ENCODE assay signal across 8 mouse cellular contexts in the genomic region with DNA sequence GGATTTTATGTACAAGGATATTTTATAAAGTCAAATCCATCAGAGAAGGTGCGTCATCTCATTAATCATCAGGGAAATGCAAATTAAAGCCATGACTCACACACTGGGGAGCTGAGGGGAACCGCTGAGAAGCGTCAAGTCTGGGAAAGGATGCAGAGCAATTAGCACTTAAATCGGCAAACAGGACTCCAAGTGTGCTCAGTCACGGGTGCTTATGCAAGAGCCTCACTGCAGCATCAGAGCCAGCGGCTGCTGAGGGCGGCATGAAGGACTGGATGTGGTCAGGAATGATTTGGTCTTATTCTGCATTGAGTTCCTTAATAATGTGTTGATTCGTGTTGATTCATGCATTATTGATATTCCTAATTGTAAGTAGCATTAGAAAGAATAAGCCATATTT.
A peak's percentile ranks its signal among the peaks of the same experiment; 100 is the strongest.
DNase-seq lines count a peak whose midpoint lies in the region; ATAC-seq and TF ChIP-seq lines count a peak whose summit lies in the region.

No protein-coding gene starts in this region.

- H3K4me2 ChIP-seq in forebrain, embryonic 12.5 days = peak overlapping the region; percentile 49
- peak overlapping the region; percentile 21; the same call in 1 of the 2 replicates for H3K4me2 ChIP-seq in intestine, embryonic 14.5 days (ENCODE audit: low read length)

- TF ChIP-seq POLR2A in bone marrow macrophage, adult 2 months (IDR thresholded peaks at IDR 0.05; ENCODE audit: borderline replicate concordance, low read depth, low read length) = no peak

- intact Hi-C loops in gastrocnemius, adult 2 months (cut with DNase I) = loop anchor here (5.0 kb wide), 1 partner anchor 90 kb away; no protein-coding TSS in a partner anchor

- DNase-seq in gastrocnemius, adult 2 months = peak; percentile 31
- DNase-seq in gastrocnemius, postnatal 4 days (ENCODE audit: low spot score in 2 of 2) = no peak
- DNase-seq in intestine, embryonic 14.5 days (ENCODE audit: low spot score) = no peak
- DNase-seq in thymus, postnatal 0 days (ENCODE audit: low spot score) = no peak
- no peak for DNase-seq in gastrocnemius, adult 8-10 months (ENCODE audit: low spot score in 2 of 2)

- H3K4me1 ChIP-seq in bone marrow macrophage, adult 2 months (ENCODE audit: control insufficient read depth, insufficient read depth, low read length) = peaks cover 19% of the 10 kb centered on the region
- peaks cover 33% of the 10 kb centered on the region for H3K4me1 ChIP-seq in forebrain, embryonic 12.5 days
- no peaks in the 10 kb centered on the region; the same call in 1 of the 2 replicates for H3K4me1 ChIP-seq in intestine, embryonic 14.5 days (replicated peaks; ENCODE audit: control insufficient read depth, insufficient read depth, low read length)

- peak overlapping the region; percentile 36; the same call in 1 of the 2 replicates for H3K9ac ChIP-seq in forebrain, embryonic 12.5 days
- H3K9ac ChIP-seq in intestine, embryonic 14.5 days (ENCODE audit: low read length) = no peak overlapping the region

- no peaks in the 10 kb centered on the region for H3K9me3 ChIP-seq in forebrain, embryonic 12.5 days
- H3K9me3 ChIP-seq in intestine, embryonic 14.5 days (ENCODE audit: control insufficient read depth, low read length) = no peaks in the 10 kb centered on the region

- no peak for TF ChIP-seq CTCF in gastrocnemius, adult 2 months (IDR thresholded peaks at IDR 0.05)
- TF ChIP-seq CTCF in bone marrow macrophage, adult 2 months (IDR thresholded peaks at IDR 0.05; ENCODE audit: low read depth, low read length) = no peak

- H3K27ac ChIP-seq in gastrocnemius, adult 2 months = no peak overlapping the region
- H3K27ac ChIP-seq in bone marrow macrophage, adult 2 months (ENCODE audit: insufficient read depth, low read depth, low read length) = peak overlapping the region; percentile 43
- peak overlapping the region; percentile 86 for H3K27ac ChIP-seq in forebrain, embryonic 12.5 days
- H3K27ac ChIP-seq in intestine, embryonic 14.5 days (ENCODE audit: low read depth) = no peak overlapping the region

- ATAC-seq in forebrain, embryonic 12.5 days (ENCODE audit: low FRiP score) = peak; percentile 91
- no peak; the same call in 1 of the 2 replicates for ATAC-seq in intestine, embryonic 14.5 days (replicated peaks; ENCODE audit: low FRiP score, low TSS enrichment, low read depth)
- ATAC-seq in megakaryocyte-erythroid progenitor cell, adult 5-6 weeks (replicated peaks; ENCODE audit: low FRiP score, low TSS enrichment, poor library complexity, severe bottlenecking) = peak; percentile 29; the same call in 1 of the 2 replicates

- H3K4me3 ChIP-seq in gastrocnemius, adult 2 months = no peak overlapping the region
- peak overlapping the region; percentile 37; the same call in 1 of the 2 replicates for H3K4me3 ChIP-seq in bone marrow macrophage, adult 2 months (ENCODE audit: insufficient read depth, low read length)
- no peak overlapping the region for H3K4me3 ChIP-seq in forebrain, embryonic 12.5 days (replicated peaks)
- no peak overlapping the region for H3K4me3 ChIP-seq in intestine, embryonic 14.5 days (ENCODE audit: low read depth, low read length)

- H3K36me3 ChIP-seq in forebrain, embryonic 12.5 days (replicated peaks) = peaks cover 9% of the 10 kb centered on the region
- peaks cover 24% of the 10 kb centered on the region for H3K36me3 ChIP-seq in intestine, embryonic 14.5 days (ENCODE audit: control insufficient read depth, insufficient read depth, low read length)

- H3K27me3 ChIP-seq in forebrain, embryonic 12.5 days = no peaks in the 10 kb centered on the region
- no peaks in the 10 kb centered on the region for H3K27me3 ChIP-seq in intestine, embryonic 14.5 days (replicated peaks; ENCODE audit: control insufficient read depth, insufficient read depth, low read length)

- WGBS in forebrain, embryonic 12.5 days = 7% methylated on average over 8 of the region's 8 CpGs
- 23% methylated on average over 8 of the region's 8 CpGs for WGBS in intestine, embryonic 14.5 days

Comparison
In these comparisons a context has a peak if more than half of its experiments do, and no peak if none do; other contexts are left out.
1. H3K27ac ChIP-seq: peak in bone marrow macrophage, adult 2 months (single experiment) and forebrain, embryonic 12.5 days (single experiment); none in gastrocnemius, adult 2 months (single experiment) and intestine, embryonic 14.5 days (single experiment).